Mouse (Mus musculus) ES-Bruce4 (cell line): ENCODE data around the gene Hsd3b7.

ENCODE experiments used
- CTCF ChIP-seq: IDR thresholded peaks from one replicate; pipeline ENCODE4 v1.8.1; 2011; ENCODE audit warnings: low read depth, low read length
- EP300 ChIP-seq: IDR thresholded peaks from 2 replicates; pipeline ENCODE4 v1.6.1; 2011; ENCODE audit warnings: low read depth, low read length; ENCODE audit not compliant: insufficient read depth
- POLR2A ChIP-seq: IDR thresholded peaks from one replicate; pipeline ENCODE4 v1.8.1; 2011; ENCODE audit warnings: low read length; ENCODE audit not compliant: insufficient read depth

DNA sequence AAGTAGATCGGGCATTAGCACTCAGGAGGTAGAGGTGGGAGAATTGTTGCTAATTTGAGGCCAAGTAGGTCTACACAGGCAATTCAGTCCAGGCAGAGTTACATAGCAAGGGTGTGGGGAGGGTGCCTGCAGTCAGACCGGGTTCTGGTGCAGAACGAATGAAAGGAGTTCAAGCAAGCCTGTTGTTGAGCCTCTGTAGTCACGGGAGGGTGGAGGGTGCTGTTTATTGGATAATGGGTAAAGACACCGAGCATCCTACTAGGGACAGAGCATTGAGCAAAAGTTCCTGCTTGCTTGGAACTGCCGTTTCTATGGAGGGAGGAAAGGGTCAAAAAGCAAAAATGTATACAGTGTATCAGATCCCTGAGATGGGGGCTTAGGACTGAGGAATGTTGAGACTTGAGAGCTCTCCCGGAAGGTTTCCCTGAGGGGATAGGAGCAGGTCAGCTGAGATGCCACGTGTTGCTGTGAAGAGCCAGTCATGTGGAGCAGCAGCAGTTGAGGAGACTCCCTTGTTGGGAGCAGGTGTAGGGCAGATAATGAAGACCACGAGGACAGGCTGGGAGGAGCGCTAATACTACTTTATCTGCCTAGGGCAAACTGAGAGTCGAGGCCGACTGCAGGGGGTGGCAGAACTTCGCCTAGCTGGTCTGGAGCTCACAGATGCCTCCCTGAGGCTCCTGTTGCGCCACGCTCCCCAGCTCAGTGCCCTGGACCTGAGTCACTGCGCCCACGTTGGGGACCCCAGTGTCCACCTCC, 33.4 kb upstream of the Hsd3b7 start:
- no peak for TF ChIP-seq CTCF
- no peak for TF ChIP-seq POLR2A
- peak; percentile 90 for TF ChIP-seq EP300
